Mouse (Mus musculus) erythroblast, embryonic 14.5 days (primary cell): ENCODE results near the gene Klrk1.

Source experiments
- GATA1 ChIP-seq: IDR thresholded peaks from 2 replicates; pipeline ENCODE4 v1.6.1; 2012; ENCODE audit warnings: low read length, inconsistent platforms, mixed read lengths
- TAL1 ChIP-seq: IDR thresholded peaks from 3 replicates; pipeline ENCODE4 v1.6.1; 2012; ENCODE audit warnings: low read length, inconsistent platforms, mixed read lengths

GRCm38 (mm10) chr6:129565257-129565656, 58.4 kb downstream of the Klrk1 start:
- TF ChIP-seq TAL1 = no peak
- TF ChIP-seq GATA1 = no peak
